Mouse (Mus musculus) CD4-positive, CD25-positive, alpha-beta regulatory T cell, adult 4 months (primary cell): Measurements from ENCODE around the gene Pkp4. TPM values are rescaled to one million over a fixed set of nuclear protein-coding genes. Genes with fewer than 3 reads are reported as not detected.

Source experiments
- ATAC-seq: one replicate; pipeline ENCODE4 v1.8.0; 2017
- polyA plus RNA-seq, 2 experiments: library from polyadenylated mRNA; unstranded; fragments of 100-300 nt; shearing (Covaris generic); gene quantifications; one replicate each; pipeline ENCODE4 v1.2.1; 2017

Pkp4 gene
- polyA plus RNA-seq, 2 experiments from 2014 or later: 14.7 to 17.2 TPM

DNA sequence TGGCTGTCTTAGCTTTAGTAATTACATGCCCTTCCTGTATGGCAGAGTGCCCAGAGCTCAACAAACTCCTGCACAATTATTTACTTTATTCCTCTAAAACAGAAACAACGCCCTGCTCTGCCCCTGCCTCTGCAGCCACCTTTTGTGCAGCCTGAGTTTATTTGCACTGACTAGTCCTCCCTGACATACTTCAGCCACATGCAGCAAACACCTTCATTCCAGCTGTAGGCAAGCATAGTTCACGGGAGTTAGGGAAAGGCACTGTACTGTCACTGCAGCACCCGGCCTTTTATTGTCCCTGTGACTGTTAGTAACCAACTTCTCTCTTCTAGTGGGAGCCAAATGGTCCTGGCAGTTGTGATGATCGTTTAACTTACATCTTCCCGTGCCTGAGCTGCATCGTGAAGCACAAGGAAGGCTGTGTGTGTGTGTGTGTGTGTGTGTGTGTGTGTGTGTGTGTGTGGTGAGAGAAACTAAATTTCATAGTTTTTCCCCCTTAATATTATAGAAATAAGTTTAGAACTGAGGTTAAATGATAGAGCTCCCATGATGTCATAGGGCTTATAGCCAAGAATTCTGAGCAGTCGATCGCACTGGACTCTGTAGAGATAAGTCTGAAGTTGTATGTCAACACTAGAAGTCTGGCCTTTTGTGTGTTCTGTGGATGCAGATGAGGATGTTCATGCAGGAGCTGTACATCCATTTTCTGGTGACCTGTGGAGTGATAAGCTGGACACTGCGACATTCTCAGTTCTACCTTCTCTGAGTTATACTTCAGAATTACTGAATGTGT, 59.5 kb downstream of the Pkp4 start:
- no peak for ATAC-seq

DNA sequence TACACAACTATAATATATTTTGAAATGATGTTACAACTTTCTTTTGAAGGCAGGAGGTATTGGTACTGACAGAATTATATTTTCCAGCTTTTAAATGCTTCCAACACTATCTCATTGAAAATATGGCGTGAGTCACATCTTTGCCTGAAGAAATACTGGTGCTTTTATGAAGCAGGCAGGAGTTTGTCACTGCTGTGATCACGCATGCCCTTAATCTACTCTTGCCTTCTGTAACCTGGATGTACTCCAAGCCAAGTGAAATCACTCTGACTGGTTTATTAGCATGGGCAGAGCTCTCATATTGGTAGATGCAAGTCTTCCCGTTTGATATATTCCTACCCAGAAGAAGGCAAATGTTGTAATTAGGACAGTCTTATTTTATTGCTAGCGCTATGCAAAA, 65.7 kb downstream of the Pkp4 start:
- ATAC-seq: no peak

DNA sequence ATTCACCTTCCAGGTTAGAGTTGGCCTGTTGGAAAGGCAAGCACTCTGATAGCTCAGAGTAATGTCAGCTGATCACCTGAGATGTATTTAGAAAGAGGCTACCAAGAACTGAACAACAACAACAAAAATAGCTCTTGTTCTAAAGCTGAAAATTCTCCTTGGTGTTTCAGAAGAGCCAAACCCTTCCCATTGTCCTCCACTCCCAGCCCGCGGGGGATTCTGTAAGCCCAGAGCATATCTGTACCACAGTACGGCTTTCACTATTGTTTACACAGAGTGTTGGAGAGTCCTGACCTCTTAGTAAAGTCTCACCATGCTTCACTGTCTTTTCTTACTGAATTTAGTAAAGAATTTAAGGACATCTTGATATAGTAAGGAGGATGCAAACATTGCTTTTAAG, 66.4 kb downstream of the Pkp4 start:
- no peak for ATAC-seq

DNA sequence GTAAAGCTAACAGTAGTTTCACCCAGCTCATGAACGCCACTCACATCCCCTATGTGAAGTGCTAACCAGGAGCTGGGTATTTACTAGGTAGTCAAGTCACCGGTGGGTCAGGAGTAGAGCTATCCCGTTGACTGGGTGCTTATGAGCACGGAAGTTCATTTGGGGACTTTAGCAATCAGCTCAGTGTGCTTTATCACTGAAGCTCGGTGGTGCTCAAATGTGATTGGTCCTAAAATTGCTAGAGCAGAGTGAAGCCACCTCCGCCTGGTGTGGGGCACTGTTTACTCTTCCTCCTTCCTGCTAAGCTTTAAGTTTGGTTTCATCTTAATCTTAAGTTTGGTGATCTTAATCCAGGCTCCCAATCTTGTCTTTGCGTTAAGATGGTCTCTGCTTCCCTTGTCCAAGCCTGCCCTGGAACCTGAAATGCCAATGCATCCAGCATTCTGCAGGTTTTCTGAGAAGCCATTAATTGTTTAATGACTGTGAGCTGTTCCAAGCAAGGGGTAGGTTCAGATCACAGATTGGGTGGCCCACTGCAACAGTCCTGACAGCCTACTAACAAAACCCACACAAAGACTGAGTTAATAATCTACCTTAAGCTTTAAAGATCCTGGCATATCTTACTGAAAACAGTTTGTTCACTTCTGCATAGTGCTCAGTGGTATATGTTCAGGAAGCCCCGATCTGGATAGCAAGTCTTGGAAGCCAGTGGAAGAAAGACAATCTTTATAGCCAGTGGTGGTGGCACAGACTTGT, 67.0 kb downstream of the Pkp4 start:
- ATAC-seq: no peak

DNA sequence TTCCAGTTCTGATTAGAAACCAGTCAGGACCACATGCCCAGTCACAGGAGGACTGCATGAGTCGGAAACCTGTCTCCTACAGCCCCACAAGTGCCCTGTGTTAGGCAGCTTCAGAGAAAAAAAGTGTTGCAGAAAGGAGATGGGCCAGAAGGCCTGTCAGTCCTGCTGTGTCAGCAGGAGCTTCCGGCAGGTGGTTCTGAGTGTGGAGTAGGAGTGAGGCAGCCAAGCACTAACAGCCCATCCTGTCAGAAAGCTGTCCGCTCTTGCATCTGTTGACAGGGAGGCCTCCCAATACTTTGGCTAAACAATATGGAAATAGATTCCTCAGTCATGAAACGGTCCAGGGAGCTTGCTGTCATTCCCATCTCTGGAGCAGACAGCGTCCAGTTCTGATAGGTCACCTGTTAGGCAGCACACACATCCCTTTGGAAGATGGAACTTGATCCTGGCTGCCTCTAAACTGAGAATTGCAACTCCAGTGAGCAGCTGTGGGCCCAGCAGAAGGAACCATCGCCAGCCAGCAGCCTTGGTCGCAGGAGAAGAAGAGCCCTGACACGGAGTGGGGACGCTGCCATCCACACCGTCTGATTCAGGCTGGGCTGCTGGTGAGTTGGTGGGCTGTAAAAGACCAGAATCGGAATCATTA, 68.7 kb downstream of the Pkp4 start:
- ATAC-seq: no peak

DNA sequence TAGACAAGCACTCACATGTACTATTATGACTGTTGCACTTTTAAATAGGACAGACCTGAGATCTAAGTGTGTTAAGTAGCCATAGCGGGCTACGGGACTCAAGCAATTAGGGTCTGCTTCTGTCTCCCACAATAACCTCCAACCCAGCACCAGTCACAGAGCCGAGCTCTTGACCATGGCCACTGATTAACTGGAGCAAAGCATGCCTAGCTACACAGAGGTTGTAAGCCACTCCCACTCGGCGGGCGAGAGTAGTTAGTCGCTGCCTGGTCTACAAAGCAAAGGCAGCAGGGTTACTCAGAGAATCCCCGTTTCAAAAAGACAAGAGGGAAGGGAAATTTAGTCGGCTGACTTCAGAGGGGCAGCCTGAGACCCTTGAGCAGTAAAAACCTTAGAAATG, 70.0 kb downstream of the Pkp4 start:
- no peak for ATAC-seq

DNA sequence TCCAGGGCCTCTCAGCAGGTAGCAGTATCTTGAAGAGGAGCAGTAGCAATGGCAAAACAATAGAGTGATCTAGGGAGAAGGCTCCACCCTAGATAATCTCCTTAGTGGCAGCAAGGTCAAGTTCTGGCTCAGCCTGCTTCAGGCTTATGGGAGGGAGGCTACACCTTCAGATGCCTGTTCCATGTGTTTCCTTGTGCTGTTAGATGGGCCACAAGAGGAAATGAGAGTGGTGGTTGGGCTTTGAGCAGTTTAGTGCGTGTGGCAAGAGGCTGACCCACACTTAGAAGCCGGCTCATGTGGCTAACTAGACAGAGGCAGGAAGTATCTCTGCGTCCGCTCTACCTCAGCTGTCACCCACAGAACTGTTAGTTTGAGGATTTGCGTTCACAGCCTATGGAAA, 70.9 kb downstream of the Pkp4 start:
- ATAC-seq: no peak

DNA sequence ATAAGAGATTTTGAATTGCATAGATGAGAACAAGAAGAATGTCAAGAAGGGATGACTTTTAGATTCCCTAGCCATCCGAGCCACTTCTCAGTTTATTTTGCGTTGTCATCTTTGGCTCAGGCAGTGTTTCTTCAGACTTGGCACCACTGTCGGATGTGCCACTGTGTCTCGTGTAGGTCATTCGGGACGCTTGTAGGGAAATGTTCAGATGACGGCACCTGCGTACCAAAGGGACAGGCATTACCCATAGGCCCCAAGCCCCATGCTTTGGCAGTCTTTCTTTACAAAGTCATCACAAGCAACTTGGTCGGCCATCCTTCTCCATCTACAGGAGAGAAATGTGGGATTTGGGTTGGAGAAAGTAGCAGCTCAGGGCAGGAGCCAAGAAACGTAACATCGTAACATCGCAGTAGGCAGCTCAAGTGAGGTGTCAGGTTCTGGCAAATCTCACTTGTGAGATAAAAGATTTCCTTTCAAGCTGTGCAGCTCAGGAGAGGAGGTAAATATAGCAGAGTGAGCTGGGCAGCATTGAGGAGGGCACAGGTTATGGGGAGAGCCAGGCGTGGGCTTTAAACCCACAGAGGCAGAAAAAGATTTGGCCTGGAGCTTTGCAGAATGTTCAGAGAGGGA, 72.8 kb downstream of the Pkp4 start:
- ATAC-seq: no peak

DNA sequence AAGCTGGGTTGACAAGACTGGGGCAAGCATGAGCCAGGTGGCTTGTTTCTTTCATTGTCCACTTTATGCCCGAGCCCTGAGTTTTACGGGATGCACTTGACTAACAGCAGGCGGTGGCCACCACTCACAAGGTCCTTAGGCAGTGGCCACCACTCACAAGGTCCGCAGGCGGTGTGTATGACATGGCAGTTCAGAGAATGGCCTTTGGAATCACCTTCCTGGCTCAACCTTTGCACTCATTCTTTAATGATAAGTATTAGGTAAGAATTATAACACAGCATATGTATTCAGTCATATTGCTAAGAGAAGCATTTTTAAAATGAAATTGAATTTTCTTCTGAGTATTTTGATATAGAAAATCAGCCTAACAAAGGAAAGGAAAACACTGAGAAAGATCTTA, 73.3 kb downstream of the Pkp4 start:
- ATAC-seq: no peak

DNA sequence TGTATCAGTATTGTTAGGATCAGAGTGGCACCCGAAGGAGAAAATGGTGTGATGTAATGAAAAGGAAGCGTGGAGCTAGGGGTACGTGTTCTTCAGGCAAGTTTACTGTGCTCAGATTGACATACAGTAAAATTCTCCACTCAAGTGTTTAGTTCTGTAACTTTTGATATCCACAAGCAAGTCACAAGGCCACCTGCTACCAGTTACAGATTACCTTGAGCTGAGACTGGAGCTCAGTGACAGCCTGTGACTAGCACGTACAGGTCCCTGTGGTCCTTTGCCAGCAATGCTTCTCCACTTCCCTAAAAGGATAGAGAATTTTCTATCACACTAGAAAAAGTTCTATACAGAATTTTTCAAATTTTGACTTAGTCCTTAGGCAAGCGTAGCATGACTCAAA, 73.9 kb downstream of the Pkp4 start:
- no peak for ATAC-seq

DNA sequence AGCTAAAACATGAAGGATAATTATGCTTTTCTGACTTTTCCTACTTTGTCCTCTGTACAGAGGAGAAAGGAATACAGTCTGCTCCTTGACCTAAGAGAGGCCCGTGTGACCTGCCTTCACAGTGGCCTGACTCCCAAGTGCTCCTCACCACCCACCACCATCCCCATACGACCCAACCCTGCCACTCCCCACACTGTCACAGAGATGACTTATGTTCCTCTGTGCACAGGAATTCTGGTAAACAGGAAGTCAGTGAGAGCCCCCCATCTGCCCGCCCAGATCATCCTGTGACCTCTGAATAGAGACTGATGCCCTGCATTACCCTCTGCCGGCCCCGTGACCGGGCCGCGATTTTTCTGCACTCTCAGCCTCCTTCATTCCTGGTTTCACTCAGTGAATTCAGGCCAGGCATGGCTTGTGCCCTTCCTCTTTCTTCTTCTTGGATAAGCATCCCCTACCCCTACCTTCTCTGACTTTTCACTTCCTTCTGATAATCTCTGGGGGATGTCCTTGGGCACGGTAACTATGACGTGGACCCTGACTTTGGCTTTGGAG, 79.3 kb downstream of the Pkp4 start:
- no peak for ATAC-seq

DNA sequence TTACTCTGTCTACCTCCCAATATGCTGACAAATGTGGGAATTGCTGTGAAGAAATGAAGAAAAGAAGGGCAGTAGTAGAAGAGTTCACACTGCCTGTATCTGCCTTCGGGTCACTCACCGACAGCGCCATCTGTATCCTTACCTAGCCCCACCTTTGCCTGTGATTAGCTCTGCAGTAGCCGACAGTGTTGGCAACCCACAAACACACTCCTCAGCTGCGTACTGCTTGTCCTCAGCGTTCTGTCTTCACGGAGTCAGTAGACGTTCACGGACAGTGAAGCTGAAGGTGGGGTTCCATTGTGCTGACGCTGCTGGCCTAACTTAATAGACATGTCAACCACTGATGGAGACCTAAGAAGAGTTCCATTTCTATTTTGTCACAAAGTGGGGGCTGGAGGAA, 81.5 kb downstream of the Pkp4 start:
- ATAC-seq: no peak

DNA sequence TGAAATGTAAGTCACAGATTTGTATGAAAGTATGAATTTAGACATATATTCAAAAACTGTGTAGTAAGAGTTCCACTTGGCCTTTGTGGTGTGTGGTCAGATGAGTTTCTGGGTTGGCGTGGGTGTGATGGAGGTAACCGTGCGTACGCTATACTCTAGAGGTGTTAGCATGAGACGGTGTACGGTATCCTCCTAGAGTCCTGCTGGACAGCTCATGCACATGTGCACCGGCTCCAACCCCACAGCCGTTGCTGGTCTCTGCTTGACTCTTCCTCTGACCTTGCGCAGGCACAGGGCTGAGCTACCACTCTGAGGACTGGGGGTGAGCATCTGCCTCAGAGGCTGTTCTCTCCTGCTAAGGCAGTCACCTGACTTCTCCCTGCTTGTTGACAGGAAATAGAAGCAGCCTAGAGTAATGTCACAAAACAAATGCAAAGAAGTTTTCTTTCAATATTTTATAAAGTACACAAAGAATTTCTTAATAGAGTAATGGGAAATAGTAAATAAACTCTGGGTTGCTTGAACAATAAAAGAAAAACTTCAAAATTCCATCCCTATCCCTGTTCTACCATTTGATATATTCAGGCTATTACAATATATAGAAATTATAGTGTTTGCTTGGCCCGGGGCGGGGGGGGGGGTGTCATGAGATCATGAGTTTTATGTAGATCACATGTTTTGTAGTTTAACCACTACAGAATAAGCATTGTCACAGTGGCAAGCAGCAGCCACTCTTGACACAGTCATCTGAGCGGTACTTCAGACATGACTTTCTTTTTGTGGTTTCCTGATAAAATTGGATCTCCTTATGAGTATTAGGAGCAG, 83.8 kb downstream of the Pkp4 start:
- ATAC-seq: peak; percentile 77

DNA sequence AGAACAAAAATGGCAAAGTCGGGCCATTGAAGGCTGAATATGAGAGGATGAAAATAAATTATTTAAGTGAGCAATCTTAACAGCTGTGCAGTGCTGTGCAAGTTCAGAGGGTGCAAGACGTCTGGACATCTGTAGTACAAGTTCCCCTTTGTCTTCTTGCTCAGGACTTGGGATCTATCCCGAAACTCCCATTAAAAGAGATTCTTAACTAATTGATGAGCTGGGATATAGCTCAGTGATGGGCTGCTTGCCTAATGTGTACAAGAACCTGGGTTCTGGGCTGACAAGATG, 84.4 kb downstream of the Pkp4 start:
- no peak for ATAC-seq

DNA sequence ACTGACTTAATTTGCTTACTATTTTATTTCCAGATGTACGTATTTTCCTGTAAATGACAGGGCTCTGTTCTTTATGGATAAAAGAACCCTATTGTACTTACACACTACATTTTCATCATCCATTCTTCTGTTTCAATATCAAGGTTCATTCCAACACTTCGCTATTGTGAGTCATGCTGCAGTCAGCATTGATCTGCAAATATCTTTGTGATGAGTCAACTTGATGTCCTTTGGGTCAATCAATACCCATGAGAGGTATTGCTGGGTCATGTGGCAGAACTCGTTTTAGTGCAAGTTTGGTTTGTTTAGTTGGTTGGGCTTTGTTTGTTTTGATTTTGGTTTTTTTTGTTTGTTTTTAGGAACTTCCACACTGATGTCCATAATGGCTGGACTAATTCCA, 88.2 kb downstream of the Pkp4 start:
- no peak for ATAC-seq

DNA sequence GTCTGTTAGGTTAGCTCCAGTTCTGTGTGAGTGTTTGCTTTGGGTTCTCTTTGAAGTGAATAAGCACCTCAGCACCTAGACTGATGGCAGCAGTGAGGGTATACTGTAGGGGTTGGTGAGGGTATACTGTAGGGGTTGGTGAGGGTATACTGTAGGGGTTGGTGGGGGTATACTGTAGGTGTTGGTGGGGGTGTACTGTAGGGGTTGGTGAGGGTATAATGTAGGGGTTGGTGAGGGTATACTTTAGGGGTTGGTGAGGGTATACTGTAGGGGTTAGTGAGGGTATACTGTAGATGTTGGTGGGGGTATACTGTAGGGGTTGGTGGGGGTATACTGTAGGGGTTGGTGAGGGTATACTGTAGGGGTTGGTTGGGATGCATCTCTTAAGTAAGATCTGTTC, 92.2 kb downstream of the Pkp4 start:
- ATAC-seq: no peak

DNA sequence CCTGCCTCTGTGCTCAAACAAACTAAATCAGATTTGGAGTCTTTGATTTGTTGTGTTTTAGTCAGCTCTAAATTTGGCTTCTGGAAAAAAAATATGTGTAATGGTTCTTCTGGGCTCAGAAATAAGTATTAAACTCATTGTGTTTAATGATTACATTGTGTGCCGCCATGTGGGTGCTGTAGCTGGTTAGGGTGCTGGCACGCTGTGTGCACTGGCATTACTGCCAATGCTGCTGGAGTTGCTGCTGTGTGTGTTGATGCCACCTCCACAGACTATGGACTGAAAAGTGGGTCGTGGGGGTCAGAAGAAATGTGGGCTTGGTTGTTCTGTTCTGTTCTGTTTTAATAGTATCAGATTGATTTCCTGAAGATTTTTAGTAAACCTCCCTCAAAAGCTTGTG, 92.8 kb downstream of the Pkp4 start:
- no peak for ATAC-seq

DNA sequence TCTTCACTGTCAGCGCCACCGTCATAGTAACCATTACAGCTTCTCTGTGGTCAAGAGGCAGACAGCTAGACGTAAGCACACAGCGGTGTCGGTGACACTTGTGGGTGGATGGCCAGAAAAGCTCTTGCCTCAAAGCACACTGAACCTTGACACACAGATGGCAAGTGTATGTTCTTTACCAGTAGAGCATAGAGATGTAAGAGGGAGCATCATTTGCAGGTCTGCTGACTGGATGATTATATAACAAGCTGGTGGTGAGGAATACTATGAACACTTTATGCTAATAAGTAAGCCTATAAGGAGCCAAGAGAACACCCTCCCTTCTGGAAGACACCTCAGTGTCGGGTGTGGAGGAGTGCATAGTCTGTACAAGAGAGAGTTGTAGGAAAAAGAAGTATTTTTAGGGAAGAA, 98.2 kb downstream of the Pkp4 start:
- ATAC-seq: no peak

DNA sequence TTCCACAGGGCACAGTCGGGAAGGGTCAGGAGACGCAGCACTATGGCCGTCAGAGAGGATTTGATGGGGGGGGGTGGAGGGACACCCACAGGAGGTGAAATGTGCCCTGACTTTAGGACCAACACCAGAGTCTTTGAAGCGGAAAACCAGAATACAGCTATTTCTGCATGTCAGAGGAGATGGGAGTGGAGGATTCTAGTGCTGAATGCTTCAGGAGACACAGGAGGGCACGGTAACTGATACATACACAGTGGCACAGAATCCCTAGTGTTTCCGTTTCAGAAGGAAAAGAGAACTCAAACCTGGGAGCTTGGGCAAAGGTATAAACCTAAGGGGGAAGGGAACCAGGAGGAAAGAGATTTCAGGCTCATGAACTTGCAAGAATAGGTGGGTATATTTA, 98.7 kb downstream of the Pkp4 start:
- no peak for ATAC-seq

DNA sequence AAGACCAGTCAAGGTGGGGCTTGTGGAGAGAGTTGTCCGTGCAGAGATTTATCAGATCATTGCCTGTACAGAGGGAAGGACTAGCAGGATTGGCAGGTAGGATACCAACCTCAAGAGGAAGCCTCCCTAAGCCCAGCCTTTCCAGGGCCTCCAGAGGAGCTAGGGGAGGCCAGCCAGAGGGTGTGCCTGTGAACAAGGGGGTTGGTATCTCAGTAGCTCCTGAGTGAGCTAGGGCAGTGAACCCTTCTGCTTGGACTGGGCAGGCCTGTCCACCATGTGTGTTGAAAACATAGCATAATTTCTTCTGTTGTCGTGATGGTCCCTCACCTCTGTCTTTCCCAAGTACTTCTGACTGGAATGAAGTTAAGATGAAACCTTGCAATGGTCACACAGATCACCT, 100.6 kb downstream of the Pkp4 start:
- ATAC-seq: no peak

DNA sequence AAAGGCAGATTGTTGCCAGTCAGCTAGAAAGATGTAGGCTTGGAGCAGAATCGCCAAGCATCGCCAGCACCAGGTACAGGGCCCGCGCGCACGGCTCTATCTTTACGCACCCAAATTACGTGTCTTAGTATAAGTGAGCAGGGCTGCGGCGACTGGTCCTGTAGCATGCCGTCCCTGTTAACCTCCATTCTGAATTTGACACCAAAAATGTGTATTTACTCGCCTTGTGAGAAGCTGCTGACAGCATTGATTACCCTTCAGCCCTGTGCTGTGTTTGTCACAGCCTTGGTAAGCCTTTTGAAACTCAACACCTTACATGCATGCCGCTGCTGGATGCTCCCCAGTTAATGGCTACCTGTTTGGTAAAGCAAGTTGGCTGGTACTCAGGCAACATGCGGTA, 105.8 kb downstream of the Pkp4 start:
- ATAC-seq: no peak

DNA sequence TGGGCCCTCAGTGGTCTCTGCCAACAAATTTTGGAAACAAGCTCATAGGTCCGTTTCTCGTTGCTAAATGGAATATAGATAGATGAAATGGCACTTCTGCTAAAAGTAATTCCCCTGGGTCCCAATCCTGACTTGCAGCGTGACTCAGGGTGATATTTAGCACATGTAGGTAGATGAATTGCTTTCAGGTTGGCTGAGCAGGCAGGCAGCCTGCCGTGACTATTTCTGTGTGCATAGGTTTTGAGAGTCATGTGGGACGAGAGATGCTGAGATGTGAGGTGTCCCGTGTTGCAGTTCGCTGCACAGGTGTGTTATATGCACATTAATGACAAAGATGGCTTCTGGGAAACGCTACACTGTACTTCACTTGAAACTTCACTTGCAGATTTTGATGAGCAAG, 111.2 kb downstream of the Pkp4 start:
- ATAC-seq: no peak
